Mouse (Mus musculus): Measurements from ENCODE around the gene Spns3. TPM values are rescaled to one million over a fixed set of nuclear protein-coding genes. Genes with fewer than 3 reads are reported as not detected.

Spns3 gene
- polyA plus RNA-seq, 1 experiment from 2014 or later: 12.2 TPM

DNA sequence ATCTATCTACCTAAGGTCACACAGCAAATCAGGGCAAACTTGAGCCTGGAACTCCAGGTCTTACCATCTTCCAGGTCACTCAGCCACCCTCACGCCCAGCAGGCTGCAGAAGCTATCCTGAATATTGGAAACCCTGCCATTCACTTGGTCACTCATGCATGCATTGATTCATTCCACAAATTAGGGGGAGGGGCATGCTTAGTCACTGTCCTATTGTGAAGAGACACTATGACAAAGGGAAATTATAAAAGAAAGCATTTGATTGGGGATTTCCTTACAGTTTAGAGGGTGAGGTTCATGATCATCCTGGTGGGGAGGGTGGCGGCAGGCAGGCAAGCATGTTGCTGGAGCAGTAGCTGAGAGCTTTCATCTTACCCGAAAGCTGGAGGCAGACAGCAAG lies 85.5 kb downstream of the Spns3 start:
- ATAC-seq: no peak
- no peak for TF ChIP-seq CTCF (IDR thresholded peaks at IDR 0.05; ENCODE audit: low read depth)
- Histone ChIP-seq H3K27ac (ENCODE audit: low read depth, low read length) (no peak overlapping the region), H3K36me3 (ENCODE audit: control insufficient read depth, insufficient read depth) (peaks cover 9% of the 10 kb centered on the region; the same call in 1 of the 2 replicates), H3K27me3 (replicated peaks; ENCODE audit: control insufficient read depth, insufficient read depth, low read length) (no peaks in the 10 kb centered on the region), H3K9me3 (ENCODE audit: control insufficient read depth) (no peaks in the 10 kb centered on the region), H3K4me1 (replicated peaks; ENCODE audit: control insufficient read depth, insufficient read depth, low read length) (peaks cover 17% of the 10 kb centered on the region), H3K4me2 (replicated peaks; ENCODE audit: low read depth) (no peak overlapping the region), H3K4me3 (ENCODE audit: low read depth, low read length) (no peak overlapping the region), H3K9ac (ENCODE audit: low read depth, low read length) (no peak overlapping the region)
- WGBS: 73% methylated on average over 3 of the region's 3 CpGs

- WGBS: 48% methylated on average over 5 of the region's 5 CpGs
- H3K4me1 ChIP-seq (replicated peaks; ENCODE audit: control insufficient read depth, insufficient read depth, low read length): peaks cover 9% of the 10 kb centered on the region
- peaks cover 9% of the 10 kb centered on the region; the same call in 1 of the 2 replicates for H3K36me3 ChIP-seq (ENCODE audit: control insufficient read depth, insufficient read depth)
- no peak overlapping the region for H3K27ac ChIP-seq (ENCODE audit: low read depth, low read length)
- TF ChIP-seq CTCF (IDR thresholded peaks at IDR 0.05; ENCODE audit: low read depth): no peak
- H3K9me3 ChIP-seq (ENCODE audit: control insufficient read depth): no peaks in the 10 kb centered on the region
- no peak overlapping the region for H3K4me2 ChIP-seq (replicated peaks; ENCODE audit: low read depth)
- H3K9ac ChIP-seq (ENCODE audit: low read depth, low read length): no peak overlapping the region
- no peak for ATAC-seq
- no peak overlapping the region for H3K4me3 ChIP-seq (ENCODE audit: low read depth, low read length)
- H3K27me3 ChIP-seq (replicated peaks; ENCODE audit: control insufficient read depth, insufficient read depth, low read length): no peaks in the 10 kb centered on the region
Measured at GRCm38 (mm10) chr11:72461500-72461981, 88.8 kb downstream of the Spns3 start.

DNA sequence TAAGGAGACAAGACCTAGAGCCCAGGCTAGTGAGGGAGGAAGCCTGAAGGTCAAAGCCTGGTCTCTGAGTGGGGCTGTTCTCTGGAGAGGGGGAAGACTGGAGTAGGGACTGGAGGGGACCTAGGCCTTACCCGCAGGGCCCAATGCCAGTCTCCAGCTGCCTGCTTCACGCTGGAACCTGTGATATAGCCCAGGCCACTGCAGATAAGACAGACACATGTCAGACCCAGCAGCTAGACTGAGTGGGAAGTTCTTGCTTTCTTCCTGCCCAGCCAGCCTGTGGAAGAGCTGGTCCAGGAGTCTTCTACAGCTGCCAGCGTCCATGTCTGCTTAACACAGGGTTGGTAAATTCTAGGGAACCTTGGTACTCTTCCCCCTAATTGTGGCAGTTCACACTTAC lies 91.8 kb downstream of the Spns3 start:
- no peaks in the 10 kb centered on the region for H3K9me3 ChIP-seq (ENCODE audit: control insufficient read depth)
- no peak overlapping the region for H3K4me3 ChIP-seq (ENCODE audit: low read depth, low read length)
- WGBS: 64% methylated on average over 3 of the region's 3 CpGs
- no peak overlapping the region for H3K9ac ChIP-seq (ENCODE audit: low read depth, low read length)
- H3K27me3 ChIP-seq (replicated peaks; ENCODE audit: control insufficient read depth, insufficient read depth, low read length): no peaks in the 10 kb centered on the region
- peak overlapping the region; percentile 3; the same call in 1 of the 2 replicates for H3K27ac ChIP-seq (ENCODE audit: low read depth, low read length)
- H3K4me1 ChIP-seq (replicated peaks; ENCODE audit: control insufficient read depth, insufficient read depth, low read length): no peaks in the 10 kb centered on the region
- ATAC-seq: no peak
- H3K4me2 ChIP-seq (replicated peaks; ENCODE audit: low read depth): no peak overlapping the region
- peaks cover 16% of the 10 kb centered on the region; the same call in 1 of the 2 replicates for H3K36me3 ChIP-seq (ENCODE audit: control insufficient read depth, insufficient read depth)
- no peak for TF ChIP-seq CTCF (IDR thresholded peaks at IDR 0.05; ENCODE audit: low read depth)

GRCm38 (mm10) chr11:72457995-72458496 lies 92.3 kb downstream of the Spns3 start:
- Histone ChIP-seq H3K4me2 (replicated peaks; ENCODE audit: low read depth) (no peak overlapping the region), H3K27ac (ENCODE audit: low read depth, low read length) (0 out of 2 replicates have a peak overlapping the region, but pooled peaks have one; percentile 3), H3K9ac (ENCODE audit: low read depth, low read length) (no peak overlapping the region), H3K4me1 (replicated peaks; ENCODE audit: control insufficient read depth, insufficient read depth, low read length) (no peaks in the 10 kb centered on the region), H3K36me3 (ENCODE audit: control insufficient read depth, insufficient read depth) (peaks cover 17% of the 10 kb centered on the region; the same call in 1 of the 2 replicates), H3K4me3 (ENCODE audit: low read depth, low read length) (no peak overlapping the region), H3K9me3 (ENCODE audit: control insufficient read depth) (no peaks in the 10 kb centered on the region), H3K27me3 (replicated peaks; ENCODE audit: control insufficient read depth, insufficient read depth, low read length) (no peaks in the 10 kb centered on the region)
- 52% methylated on average over 12 of the region's 12 CpGs for WGBS
- ATAC-seq: peak; percentile 32
- TF ChIP-seq CTCF (IDR thresholded peaks at IDR 0.05; ENCODE audit: low read depth): no peak

GRCm38 (mm10) chr11:72455694-72456093 lies 94.6 kb downstream of the Spns3 start:
- WGBS: 72% methylated on average over 5 of the region's 5 CpGs
- no peak for ATAC-seq
- H3K9ac ChIP-seq (ENCODE audit: low read depth, low read length): no peak overlapping the region
- no peak overlapping the region for H3K27ac ChIP-seq (ENCODE audit: low read depth, low read length)
- H3K27me3 ChIP-seq (replicated peaks; ENCODE audit: control insufficient read depth, insufficient read depth, low read length): no peaks in the 10 kb centered on the region
- TF ChIP-seq CTCF (IDR thresholded peaks at IDR 0.05; ENCODE audit: low read depth): no peak
- H3K4me2 ChIP-seq (replicated peaks; ENCODE audit: low read depth): no peak overlapping the region
- H3K36me3 ChIP-seq (ENCODE audit: control insufficient read depth, insufficient read depth): peaks cover 36% of the 10 kb centered on the region
- no peak overlapping the region for H3K4me3 ChIP-seq (ENCODE audit: low read depth, low read length)
- H3K4me1 ChIP-seq (replicated peaks; ENCODE audit: control insufficient read depth, insufficient read depth, low read length): no peaks in the 10 kb centered on the region
- H3K9me3 ChIP-seq (ENCODE audit: control insufficient read depth): no peaks in the 10 kb centered on the region

DNA sequence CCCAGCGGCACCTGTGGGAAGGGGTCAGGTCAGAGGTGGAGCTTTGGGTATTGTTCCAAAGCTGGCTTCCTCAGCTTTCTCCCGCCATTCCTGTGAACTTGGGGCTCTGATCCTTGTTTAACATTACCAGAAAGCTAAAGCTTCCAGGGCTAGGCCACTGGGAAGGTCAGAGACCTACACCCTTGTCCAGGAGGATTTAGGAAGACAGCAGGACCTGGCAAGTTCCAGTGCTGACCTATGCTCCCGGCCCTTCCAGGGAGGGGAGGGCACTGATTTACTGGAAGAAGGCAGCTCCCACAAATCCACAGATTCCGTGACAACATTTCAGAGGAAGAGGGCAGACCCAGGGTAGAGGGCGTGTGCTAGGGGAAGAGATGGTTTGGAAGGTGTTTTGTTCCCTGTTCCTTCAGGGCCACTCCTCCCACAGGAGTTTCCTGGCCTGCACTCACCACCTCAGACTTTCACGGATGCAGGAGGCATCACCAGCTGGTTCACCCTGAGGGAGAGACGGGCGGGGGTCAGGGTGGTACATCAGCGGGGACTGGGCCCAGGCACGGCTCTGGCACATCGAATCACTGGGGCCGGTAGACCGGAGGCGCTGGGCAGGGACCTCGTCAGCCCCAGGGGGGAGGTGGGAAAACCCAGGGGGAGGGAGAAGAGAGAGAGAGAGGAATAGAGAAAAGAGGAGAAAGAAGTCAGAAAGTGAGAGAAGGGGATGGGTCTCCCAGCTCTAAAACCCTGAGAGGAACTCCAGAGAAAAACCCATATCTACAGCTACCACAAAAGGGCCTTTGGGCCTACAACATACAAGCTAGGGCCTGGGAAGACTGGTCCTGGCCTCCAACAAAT lies 97.0 kb downstream of the Spns3 start:
- peaks cover 55% of the 10 kb centered on the region for H3K36me3 ChIP-seq (ENCODE audit: control insufficient read depth, insufficient read depth)
- no peak for ATAC-seq
- 61% methylated on average over 15 of the region's 15 CpGs for whole genome bisulfite sequencing

More for the DNA sequence above, 97.0 kb downstream of the Spns3 start:
- Histone ChIP-seq H3K4me2 (replicated peaks; ENCODE audit: low read depth) (no peak overlapping the region), H3K4me1 (replicated peaks; ENCODE audit: control insufficient read depth, insufficient read depth, low read length) (no peaks in the 10 kb centered on the region), H3K9me3 (ENCODE audit: control insufficient read depth) (no peaks in the 10 kb centered on the region), H3K4me3 (ENCODE audit: low read depth, low read length) (no peak overlapping the region), H3K27me3 (replicated peaks; ENCODE audit: control insufficient read depth, insufficient read depth, low read length) (no peaks in the 10 kb centered on the region), H3K9ac (ENCODE audit: low read depth, low read length) (no peak overlapping the region), H3K27ac (ENCODE audit: low read depth, low read length) (no peak overlapping the region)
- no peak for TF ChIP-seq CTCF (IDR thresholded peaks at IDR 0.05; ENCODE audit: low read depth)
